Mouse (Mus musculus) hindbrain, embryonic 14.5 days (tissue): ENCODE results near the gene Kif18b. TPM values are rescaled to one million over a fixed set of nuclear protein-coding genes. Genes with fewer than 3 reads are reported as not detected.

Source experiments
- ATAC-seq: fragments of 200-750 bp; cut with Nextera tagmentation; 2 replicates; pipeline ENCODE4 v1.8.0; 2017; ENCODE audit warnings: moderate number of reproducible peaks, mild to moderate bottlenecking, moderate TSS enrichment, moderate library complexity; ENCODE audit not compliant: low FRiP score
- DNase-seq: peaks from one replicate; pipeline ENCODE4 v3.0.0-alpha.2; 2015; ENCODE audit warnings: low spot score
- H3K27ac ChIP-seq: fragments of 300-500 bp; sonication (generic); 2 replicates; pipeline ENCODE4 v1.5.1; 2014; ENCODE audit warnings: mild to moderate bottlenecking, moderate library complexity
- H3K27me3 ChIP-seq: fragments of 300-500 bp; sonication (generic); 2 replicates; pipeline ENCODE4 v1.6.1; 2014; ENCODE audit warnings: mild to moderate bottlenecking, low read length, mixed read lengths; ENCODE audit not compliant: control insufficient read depth, insufficient read depth
- H3K36me3 ChIP-seq: fragments of 300-500 bp; sonication (generic); replicated peaks from 2 replicates; pipeline ENCODE4 v1.6.1; 2014; ENCODE audit not compliant: control insufficient read depth, insufficient read depth
- H3K4me1 ChIP-seq: fragments of 300-500 bp; sonication (generic); replicated peaks from 2 replicates; pipeline ENCODE4 v1.6.1; 2014; ENCODE audit warnings: antibody characterized with exemption, low read length, mixed read lengths; ENCODE audit not compliant: control insufficient read depth, insufficient read depth
- H3K4me2 ChIP-seq: fragments of 300-500 bp; sonication (generic); replicated peaks from 2 replicates; pipeline ENCODE4 v1.6.1; 2014; ENCODE audit warnings: mild to moderate bottlenecking, moderate library complexity
- H3K4me3 ChIP-seq: fragments of 300-500 bp; sonication (generic); replicated peaks from 2 replicates; pipeline ENCODE4 v1.5.1; 2014; ENCODE audit warnings: mild to moderate bottlenecking, low read length
- H3K9ac ChIP-seq: fragments of 300-500 bp; sonication (generic); 2 replicates; pipeline ENCODE4 v1.6.1; 2014
- H3K9me3 ChIP-seq: fragments of 300-500 bp; sonication (generic); 2 replicates; pipeline ENCODE4 v1.6.1; 2016; ENCODE audit warnings: low read length; ENCODE audit not compliant: control insufficient read depth
- WGBS: fragments of 180-500 bp; shearing (Covaris S2); extraction: QIAGEN DNeasy Blood & Tissue Kit; methylation state at CpG from one replicate; pipeline ENCODE4 v1.1.7; 2014; 5-methylcytosine and 5-hydroxymethylcytosine counted together
- polyA plus RNA-seq: library from polyadenylated mRNA; unstranded; fragments of >200 nt; fragmentation: Nextera tagmentation; extraction: Ambion mirVana; gene quantifications from 2 replicates; pipeline ENCODE4 v1.2.1, GENCODE M21; 2014

Kif18b gene
- polyA plus RNA-seq, 1 experiment from 2014 or later: 0.79 TPM

GRCm38 (mm10) chr11:102941236-102941635, 16.3 kb upstream of the Kif18b start:
- Histone ChIP-seq H3K9me3 (no peaks in the 10 kb centered on the region), H3K9ac (no peak overlapping the region), H3K27me3 (peaks cover 51% of the 10 kb centered on the region), H3K27ac (no peak overlapping the region), H3K4me1 (peaks cover 35% of the 10 kb centered on the region), H3K4me3 (no peak overlapping the region), H3K4me2 (no peak overlapping the region), H3K36me3 (no peaks in the 10 kb centered on the region)
- ATAC-seq (no peak), DNase-seq (no peak)
- 61% methylated on average over 6 of the region's 6 CpGs for WGBS

- 0 out of 2 replicates have a peak overlapping the region, but pooled peaks have one; percentile 9 for H3K4me2 ChIP-seq
- 34% methylated on average over 13 of the region's 13 CpGs for whole genome bisulfite sequencing
These were observed 14.2 kb upstream of the Kif18b start for GRCm38 (mm10) chr11:102939024-102939675.

GRCm38 (mm10) chr11:102937529-102938182, 12.7 kb upstream of the Kif18b start:
- no peak overlapping the region for H3K4me3 ChIP-seq
- H3K4me1 ChIP-seq: peaks cover 24% of the 10 kb centered on the region; the same call in 1 of the 2 replicates
- no peak for DNase-seq
- no peak overlapping the region for H3K27ac ChIP-seq
- no peaks in the 10 kb centered on the region for H3K9me3 ChIP-seq
- 47% methylated on average over 3 of the region's 3 CpGs for WGBS
- no peaks in the 10 kb centered on the region for H3K36me3 ChIP-seq
- H3K4me2 ChIP-seq: no peak overlapping the region
- H3K27me3 ChIP-seq: peaks cover 15% of the 10 kb centered on the region; the same call in 1 of the 2 replicates
- peak; percentile 51; the same call in 1 of the 2 replicates for ATAC-seq
- H3K9ac ChIP-seq: no peak overlapping the region

More at GRCm38 (mm10) chr11:102939024-102939675, 14.2 kb upstream of the Kif18b start:
- Histone ChIP-seq H3K9ac (no peak overlapping the region), H3K9me3 (no peaks in the 10 kb centered on the region), H3K36me3 (no peaks in the 10 kb centered on the region), H3K27me3 (peaks cover 30% of the 10 kb centered on the region), H3K27ac (no peak overlapping the region), H3K4me3 (no peak overlapping the region), H3K4me1 (peaks cover 24% of the 10 kb centered on the region; the same call in 1 of the 2 replicates)
- DNase-seq (no peak), ATAC-seq (no peak)

- ATAC-seq (no peak), DNase-seq (no peak)
- H3K27me3 ChIP-seq: peaks cover 10% of the 10 kb centered on the region; the same call in 1 of the 2 replicates
- no peaks in the 10 kb centered on the region for H3K9me3 ChIP-seq
- no peak overlapping the region for H3K4me3 ChIP-seq
- H3K9ac ChIP-seq: no peak overlapping the region
- H3K27ac ChIP-seq: no peak overlapping the region
- H3K4me1 ChIP-seq: peaks cover 24% of the 10 kb centered on the region; the same call in 1 of the 2 replicates
- no peaks in the 10 kb centered on the region for H3K36me3 ChIP-seq
- 29% methylated on average over 4 of the region's 4 CpGs for WGBS
- H3K4me2 ChIP-seq: no peak overlapping the region
These were observed 11.3 kb upstream of the Kif18b start for GRCm38 (mm10) chr11:102936272-102936671.

GRCm38 (mm10) chr11:102930672-102931071, 5.7 kb upstream of the Kif18b start:
- no peak overlapping the region for H3K27ac ChIP-seq
- no peak overlapping the region for H3K9ac ChIP-seq
- no peak overlapping the region for H3K4me2 ChIP-seq
- no peaks in the 10 kb centered on the region for H3K27me3 ChIP-seq
- WGBS: 90% methylated on average over 10 of the region's 10 CpGs
- H3K4me3 ChIP-seq: no peak overlapping the region
- DNase-seq: no peak
- no peak for ATAC-seq
- H3K9me3 ChIP-seq: no peaks in the 10 kb centered on the region
- no peaks in the 10 kb centered on the region for H3K36me3 ChIP-seq
- no peaks in the 10 kb centered on the region for H3K4me1 ChIP-seq

- peak overlapping the region; percentile 71 for H3K27ac ChIP-seq
- H3K4me2 ChIP-seq: peak overlapping the region; percentile 75
- peak overlapping the region; percentile 53; the same call in 1 of the 2 replicates for H3K9ac ChIP-seq
- no peaks in the 10 kb centered on the region for H3K27me3 ChIP-seq
- peaks cover 13% of the 10 kb centered on the region for H3K4me1 ChIP-seq
- 2% methylated on average over 10 of the region's 10 CpGs for WGBS
- no peaks in the 10 kb centered on the region for H3K36me3 ChIP-seq
- H3K4me3 ChIP-seq: peak overlapping the region; percentile 47
- no peaks in the 10 kb centered on the region for H3K9me3 ChIP-seq
- DNase-seq (peak; percentile 63), ATAC-seq (peak; percentile 17; the same call in 1 of the 2 replicates)
These were observed 410 bp upstream of the Kif18b start for GRCm38 (mm10) chr11:102925351-102925717.

- H3K9me3 ChIP-seq: no peaks in the 10 kb centered on the region
- no peak overlapping the region for H3K27ac ChIP-seq
- H3K4me1 ChIP-seq: peaks cover 13% of the 10 kb centered on the region
- 49% methylated on average over 6 of the region's 6 CpGs for WGBS
- DNase-seq (no peak), ATAC-seq (no peak)
- no peaks in the 10 kb centered on the region for H3K36me3 ChIP-seq
- H3K9ac ChIP-seq: 0 out of 2 replicates have a peak overlapping the region, but pooled peaks have one; percentile 2
- H3K4me2 ChIP-seq: no peak overlapping the region
- no peaks in the 10 kb centered on the region for H3K27me3 ChIP-seq
- H3K4me3 ChIP-seq: no peak overlapping the region
These were observed 3.4 kb downstream of the Kif18b start for GRCm38 (mm10) chr11:102921491-102921890.

- peaks cover 7% of the 10 kb centered on the region for H3K4me1 ChIP-seq
- WGBS: 83% methylated on average over 4 of the region's 4 CpGs
These were observed 6.8 kb downstream of the Kif18b start for GRCm38 (mm10) chr11:102918077-102918476.

GRCm38 (mm10) chr11:102915380-102915779, 9.5 kb downstream of the Kif18b start:
- WGBS: 94% methylated on average over 9 of the region's 9 CpGs
- no peaks in the 10 kb centered on the region for H3K4me1 ChIP-seq
- no peak overlapping the region for H3K4me2 ChIP-seq
- no peaks in the 10 kb centered on the region for H3K36me3 ChIP-seq
- no peak overlapping the region for H3K4me3 ChIP-seq
- DNase-seq: no peak
- no peak for ATAC-seq
- H3K27ac ChIP-seq: no peak overlapping the region
- H3K9ac ChIP-seq: no peak overlapping the region
- H3K9me3 ChIP-seq: no peaks in the 10 kb centered on the region
- H3K27me3 ChIP-seq: no peaks in the 10 kb centered on the region

More at GRCm38 (mm10) chr11:102918077-102918476, 6.8 kb downstream of the Kif18b start:
- H3K27me3 ChIP-seq: no peaks in the 10 kb centered on the region
- no peak overlapping the region for H3K4me3 ChIP-seq
- H3K9me3 ChIP-seq: no peaks in the 10 kb centered on the region
- no peak overlapping the region for H3K27ac ChIP-seq
- no peaks in the 10 kb centered on the region for H3K36me3 ChIP-seq
- H3K4me2 ChIP-seq: no peak overlapping the region
- ATAC-seq: no peak
- H3K9ac ChIP-seq: no peak overlapping the region
- no peak for DNase-seq
